Mouse (Mus musculus) cerebellum, adult 9-11 months (tissue): Measurements from ENCODE around the gene Lin7c.
A peak's percentile ranks its signal among the peaks of the same experiment; 100 is the strongest.

Source experiments
- DNase-seq: peaks from one replicate; pipeline ENCODE4 v3.0.0; 2022

Gene Lin7c

GRCm38 (mm10) chr2:109917496-109918413 lies 27.1 kb downstream of the Lin7c start, which contains the start of gene Lgr4:
TSS of gene Lgr4 (plus strand) at chr2:109917647.
- peak; percentile 97 for DNase-seq

GRCm38 (mm10) chr2:109918592-109919262 lies 28.1 kb downstream of the Lin7c start:
- peak; percentile 62 for DNase-seq

- no peak for DNase-seq
These were observed 29.8 kb downstream of the Lin7c start for GRCm38 (mm10) chr2:109920471-109920870.

- no peak for DNase-seq
These were observed 30.8 kb downstream of the Lin7c start for GRCm38 (mm10) chr2:109921298-109922035.

GRCm38 (mm10) chr2:109922306-109922705 lies 31.7 kb downstream of the Lin7c start:
- no peak for DNase-seq

- no peak for DNase-seq
These were observed 32.4 kb downstream of the Lin7c start for GRCm38 (mm10) chr2:109923031-109923430.

GRCm38 (mm10) chr2:109923945-109924344 lies 33.3 kb downstream of the Lin7c start:
- no peak for DNase-seq

GRCm38 (mm10) chr2:109926984-109927383 lies 36.3 kb downstream of the Lin7c start:
- DNase-seq = no peak

GRCm38 (mm10) chr2:109927446-109927845 lies 36.8 kb downstream of the Lin7c start:
- no peak for DNase-seq

- peak; percentile 83 for DNase-seq
These were observed 37.2 kb downstream of the Lin7c start for GRCm38 (mm10) chr2:109927876-109928275.

GRCm38 (mm10) chr2:109928791-109929190 lies 38.1 kb downstream of the Lin7c start:
- DNase-seq = peak; percentile 72

- no peak for DNase-seq
These were observed 38.6 kb downstream of the Lin7c start for GRCm38 (mm10) chr2:109929256-109929655.

GRCm38 (mm10) chr2:109930366-109930765 lies 39.7 kb downstream of the Lin7c start:
- no peak for DNase-seq

- no peak for DNase-seq
These were observed 40.1 kb downstream of the Lin7c start for GRCm38 (mm10) chr2:109930771-109931170.

GRCm38 (mm10) chr2:109931978-109932780 lies 41.5 kb downstream of the Lin7c start:
- no peak for DNase-seq

GRCm38 (mm10) chr2:109933151-109933550 lies 42.5 kb downstream of the Lin7c start:
- no peak for DNase-seq

GRCm38 (mm10) chr2:109934086-109934485 lies 43.4 kb downstream of the Lin7c start:
- no peak for DNase-seq

- no peak for DNase-seq
These were observed 44.5 kb downstream of the Lin7c start for GRCm38 (mm10) chr2:109935194-109935593.

GRCm38 (mm10) chr2:109935754-109936409 lies 45.2 kb downstream of the Lin7c start:
- no peak for DNase-seq

- DNase-seq = no peak
These were observed 45.7 kb downstream of the Lin7c start for GRCm38 (mm10) chr2:109936410-109936755.

GRCm38 (mm10) chr2:109941973-109942444 lies 51.4 kb downstream of the Lin7c start:
- no peak for DNase-seq
